Mouse (Mus musculus) cerebellum, adult 11 months (tissue): Measurements from ENCODE around the gene P4ha1.
"Not testable (repeated sequence)": the region's sequence is repeated elsewhere in the genome, so short reads cannot be mapped to it uniquely, and the experiment has no call there.

Source experiments
- DNase-seq: peaks from one replicate; pipeline ENCODE4 v3.0.0; 2022

P4ha1 gene

GRCm38 (mm10) chr10:59323100-59323487 lies at the start of gene P4ha1:
Gene P4ha1 (plus strand): TSS chr10:59323296.
- peak; percentile 100 for DNase-seq

- DNase-seq: no peak
These were observed 47.4 kb upstream of the P4ha1 start for GRCm38 (mm10) chr10:59275745-59276144.

DNA sequence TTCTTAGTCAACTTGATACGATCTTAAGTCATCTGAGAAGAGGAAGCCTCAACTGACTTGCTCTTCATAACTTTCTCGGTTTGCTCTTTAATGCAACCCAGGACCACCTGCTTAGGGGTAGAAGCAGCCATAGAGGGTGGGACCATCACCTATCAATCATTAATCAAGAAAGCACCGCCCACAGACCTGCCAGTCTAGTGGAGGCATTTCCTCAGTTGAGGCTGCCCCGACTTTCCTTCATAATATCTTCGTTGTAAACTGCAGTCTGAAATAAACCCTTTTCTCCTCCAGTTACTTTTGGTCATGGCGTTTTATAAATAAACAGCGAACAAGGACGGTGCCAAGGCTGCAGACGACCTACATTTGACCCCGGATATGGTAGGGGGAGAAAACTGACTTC lies 46.0 kb upstream of the P4ha1 start:
- DNase-seq: no peak

GRCm38 (mm10) chr10:59277729-59278475 lies 45.2 kb upstream of the P4ha1 start:
- no peak for DNase-seq

- no peak for DNase-seq
These were observed 39.9 kb upstream of the P4ha1 start for GRCm38 (mm10) chr10:59283164-59283563.

GRCm38 (mm10) chr10:59283749-59284148 lies 39.3 kb upstream of the P4ha1 start:
- no peak for DNase-seq

- no peak for DNase-seq
These were observed 37.6 kb upstream of the P4ha1 start for GRCm38 (mm10) chr10:59285530-59285929.

GRCm38 (mm10) chr10:59287251-59287650 lies 35.8 kb upstream of the P4ha1 start:
- no peak for DNase-seq

GRCm38 (mm10) chr10:59287662-59288061 lies 35.4 kb upstream of the P4ha1 start:
- DNase-seq: no peak

- DNase-seq: no peak
These were observed 34.0 kb upstream of the P4ha1 start for GRCm38 (mm10) chr10:59289062-59289461.

DNA sequence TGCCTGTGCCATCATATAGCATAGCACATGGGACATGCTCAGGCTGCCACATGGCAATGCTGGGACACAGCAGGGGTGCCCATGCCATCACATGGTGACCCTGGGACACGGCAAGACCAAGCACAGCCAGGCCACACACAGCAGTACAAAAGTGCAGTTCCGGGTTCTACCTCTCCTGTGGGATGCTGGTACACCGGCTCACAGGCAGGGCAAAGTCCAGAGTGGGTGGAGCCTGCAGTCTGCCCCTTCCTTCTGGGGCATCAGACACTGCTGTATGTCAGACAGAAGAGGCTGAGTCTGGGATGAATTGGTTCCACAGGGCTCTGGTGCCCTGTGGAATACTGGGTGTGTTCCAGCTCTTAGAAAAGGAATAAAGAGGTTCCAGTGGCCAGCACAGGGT lies 31.6 kb upstream of the P4ha1 start:
- no peak for DNase-seq

DNA sequence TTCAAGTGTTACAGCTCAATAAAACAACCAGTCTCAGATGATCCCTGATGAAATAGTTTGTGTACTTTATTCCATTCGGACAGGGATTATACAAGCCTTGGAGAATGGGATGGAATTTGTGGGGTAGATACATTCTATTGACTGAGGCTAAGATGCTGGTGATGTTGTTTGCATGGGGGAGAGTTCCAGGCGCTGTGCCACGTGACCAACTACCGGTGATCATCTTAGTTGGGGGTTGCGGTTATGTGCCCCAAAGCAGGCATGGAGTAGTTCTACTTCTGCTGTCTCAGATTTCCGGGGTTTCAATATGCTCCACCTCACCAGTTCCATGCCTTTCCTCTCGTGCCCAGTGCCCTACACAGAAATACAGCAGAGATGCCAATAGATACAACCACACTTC lies 31.0 kb upstream of the P4ha1 start:
- no peak for DNase-seq

DNA sequence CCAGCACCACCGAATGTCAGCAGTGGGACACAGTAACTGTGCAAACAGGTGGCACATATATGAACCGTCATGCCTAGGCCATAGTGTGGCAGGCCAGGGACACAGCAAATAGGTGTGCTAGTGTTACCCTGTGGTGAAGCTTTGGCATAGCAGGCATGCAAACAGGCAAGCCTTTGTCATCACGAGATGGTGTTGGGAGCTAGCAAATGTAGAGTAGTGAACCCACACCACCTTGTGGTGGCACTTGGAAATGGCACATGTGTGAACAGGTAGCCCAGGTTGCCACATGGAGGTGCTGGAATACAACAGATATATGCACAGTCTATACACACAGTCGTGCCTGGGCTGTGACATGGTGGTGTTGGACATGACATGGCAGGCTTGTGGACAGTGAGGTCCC lies 30.5 kb upstream of the P4ha1 start:
- peak; percentile 55 for DNase-seq

DNA sequence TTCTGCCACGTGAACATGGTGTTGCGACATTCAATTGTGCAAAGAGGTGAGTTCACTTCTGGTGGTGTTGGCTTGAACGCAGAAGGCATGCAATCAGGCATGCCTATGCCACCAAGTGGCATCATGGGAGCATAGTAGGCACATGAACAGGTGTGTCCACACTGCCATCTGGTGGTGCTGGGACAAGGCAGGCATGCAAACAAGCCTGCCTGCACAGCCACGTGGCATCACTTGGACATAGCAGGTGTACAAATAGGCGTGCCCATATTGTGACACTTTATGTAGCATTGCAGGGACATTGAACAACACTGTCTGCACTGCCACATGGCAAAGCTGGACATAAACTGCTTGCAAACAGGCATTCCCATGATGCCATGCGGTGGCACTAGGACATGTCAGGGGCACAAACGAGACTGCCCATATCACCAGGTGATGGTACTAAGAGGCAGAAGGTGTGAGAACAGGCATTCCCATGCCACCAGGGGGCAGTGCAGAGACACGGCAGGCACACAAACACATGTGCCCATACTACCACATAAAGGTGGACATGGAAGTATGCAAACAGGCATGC lies 27.8 kb upstream of the P4ha1 start:
- DNase-seq: peak; percentile 26

DNA sequence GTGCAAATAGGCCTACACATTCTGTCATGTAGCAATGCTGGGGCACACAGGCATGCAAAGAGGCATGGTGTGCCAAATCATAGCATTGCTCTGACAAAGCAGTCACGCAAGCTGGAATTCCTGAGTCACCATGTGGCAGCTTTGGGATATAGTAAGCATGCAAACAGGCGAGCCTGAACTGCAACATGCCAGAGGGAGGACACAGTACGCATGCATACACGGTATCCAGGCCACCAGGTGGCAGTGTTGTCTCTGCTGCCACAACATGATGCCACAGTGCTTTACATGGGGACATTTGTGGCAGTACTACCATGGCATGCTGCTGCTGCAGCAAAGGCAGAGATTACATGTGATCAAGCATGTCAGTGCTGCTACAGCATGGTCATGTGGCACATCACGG lies 26.8 kb upstream of the P4ha1 start:
- DNase-seq: peak; percentile 31

DNA sequence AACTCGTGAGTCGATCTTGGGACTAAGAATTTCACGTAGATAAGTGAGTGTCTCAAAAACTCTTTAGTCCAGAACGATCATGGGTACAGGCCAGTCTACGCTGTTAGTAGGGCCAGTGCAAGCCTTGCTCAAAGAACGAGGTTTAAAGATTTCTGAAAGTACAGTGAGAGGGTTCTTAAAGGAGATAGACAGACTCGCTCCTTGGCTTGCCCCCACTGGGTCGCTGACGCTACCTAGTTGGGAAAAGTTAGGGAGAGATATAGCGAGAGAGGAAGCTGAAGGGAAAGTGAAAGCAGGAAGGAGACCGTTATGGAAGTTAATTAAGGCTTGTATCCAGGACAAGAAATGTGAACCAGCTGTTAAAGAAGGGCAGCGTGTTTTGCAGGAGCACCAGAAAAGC lies 20.4 kb upstream of the P4ha1 start:
- DNase-seq: not testable (repeated sequence)

- DNase-seq: peak; percentile 21
These were observed 13.9 kb upstream of the P4ha1 start for GRCm38 (mm10) chr10:59308993-59309715.

- DNase-seq: no peak
These were observed 13.0 kb upstream of the P4ha1 start for GRCm38 (mm10) chr10:59310124-59310523.

DNA sequence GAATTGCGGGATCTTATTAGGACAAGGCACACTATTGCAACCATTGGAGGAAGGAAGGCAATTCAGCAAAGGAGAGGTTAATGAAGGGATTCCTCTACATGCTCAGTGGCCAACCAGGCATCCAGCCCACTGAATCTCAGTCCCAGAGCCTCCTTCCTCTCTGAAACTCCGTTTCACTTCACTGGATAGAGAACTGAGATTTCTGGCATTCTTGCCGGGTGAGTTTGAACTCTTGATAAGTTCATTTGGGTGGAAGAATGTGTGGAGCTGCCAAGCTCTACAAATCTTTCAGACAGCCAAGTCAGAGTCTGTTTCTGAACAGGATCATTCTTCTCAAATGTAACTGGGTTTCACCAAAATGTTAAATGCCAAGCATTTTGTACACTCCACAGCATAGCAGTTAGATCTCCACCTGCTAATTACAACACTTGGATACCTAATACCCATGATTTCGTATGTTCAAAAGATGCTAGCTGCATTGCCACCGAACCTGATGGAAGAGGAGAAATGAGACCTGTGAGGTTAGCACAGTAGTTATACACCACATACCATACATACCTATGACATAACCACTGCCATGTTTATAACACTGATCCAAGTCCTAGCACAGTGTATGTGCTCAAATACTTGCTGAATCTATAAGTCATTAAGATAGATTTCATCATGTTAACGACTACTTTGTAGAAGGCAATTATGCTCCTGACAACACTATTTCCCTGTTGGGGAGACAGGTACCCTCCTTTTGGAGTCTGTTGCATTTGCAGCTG lies 12.2 kb upstream of the P4ha1 start:
- no peak for DNase-seq

GRCm38 (mm10) chr10:59311881-59312280 lies 11.2 kb upstream of the P4ha1 start:
- DNase-seq: no peak

DNA sequence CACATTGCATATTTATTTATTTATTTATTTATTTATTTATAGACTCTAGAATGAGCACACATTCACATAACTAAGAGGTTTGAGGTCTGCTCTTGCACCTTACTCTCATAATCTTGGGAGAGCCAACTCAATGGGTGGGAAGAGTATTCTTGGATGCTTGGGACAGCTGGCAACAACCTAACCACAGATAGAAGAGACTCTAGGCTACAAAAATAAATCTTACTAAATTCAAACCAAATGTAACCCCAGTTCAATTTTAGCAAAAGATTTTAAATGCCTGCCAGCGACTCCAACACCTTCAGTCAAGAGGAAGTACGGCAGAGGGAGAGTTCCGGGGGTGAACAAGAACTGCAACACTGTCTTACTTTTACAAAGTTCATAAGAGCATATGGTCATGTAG lies 2.0 kb upstream of the P4ha1 start:
- DNase-seq: no peak

DNA sequence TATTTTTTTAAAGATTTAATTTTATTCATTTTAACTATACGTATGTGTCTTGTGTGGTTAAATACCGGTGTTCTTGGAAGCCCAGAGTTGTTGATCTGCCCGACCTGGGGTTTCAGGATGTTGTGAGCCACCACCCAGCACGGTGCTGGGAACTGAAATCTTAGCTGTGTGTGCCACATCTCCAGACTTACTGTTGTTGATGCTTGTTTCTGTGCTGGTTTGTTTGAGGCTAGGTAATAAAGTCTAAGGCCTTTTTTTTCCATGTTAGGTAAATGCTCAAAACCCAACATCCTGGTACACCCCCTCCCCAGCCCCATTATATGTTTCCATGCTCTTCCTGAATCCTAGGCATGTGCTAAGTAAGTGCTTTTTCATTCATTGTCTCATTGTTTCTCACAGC lies 825 bp upstream of the P4ha1 start:
- no peak for DNase-seq

GRCm38 (mm10) chr10:59323488-59324161 lies 529 bp downstream of the P4ha1 start:
- no peak for DNase-seq
